Mouse (Mus musculus) left cerebral cortex, adult 2 months (tissue): ENCODE measurements around the gene 5730409E04Rik. TPM values are rescaled to one million over a fixed set of nuclear protein-coding genes. Genes with fewer than 3 reads are reported as not detected.

ENCODE experiments used
- DNase-seq, 2 experiments: peaks; one replicate each; pipeline ENCODE4 v3.0.0; 2021 to 2022; ENCODE audit warnings: low spot score in 2 of 2, mixed read lengths in 1 of 2; ENCODE audit errors: extremely low spot score in 1 of 2
- H3K27ac ChIP-seq: fragments of 200-600 bp; 2 replicates; pipeline ENCODE4 v1.8.1; 2022
- H3K4me3 ChIP-seq: fragments of 200-600 bp; 2 replicates; pipeline ENCODE4 v1.8.1; 2022
- CTCF ChIP-seq: fragments of 200-600 bp; IDR thresholded peaks from 2 replicates; pipeline ENCODE4 v1.8.1; 2022; ENCODE audit warnings: antibody characterized with exemption, mild to moderate bottlenecking, moderate library complexity
- intact Hi-C: fragments of 180-260 bp; cut with DNase I; formaldehyde crosslinking; loops from one replicate; pipeline ENCODE4 v1.15.1; 2025
- total RNA-seq, 2 experiments: library from RNA; stranded (reverse); gene quantifications; 2 replicates each; pipeline ENCODE4 v1.2.3; 2021

Gene 5730409E04Rik
- total RNA-seq, 2 experiments from 2014 or later, result 70.6 to 72.1 TPM

GRCm38 (mm10) chr4:126602445-126602762, 7.2 kb upstream of the 5730409E04Rik start:
- intact Hi-C loops, result loop anchor here (5.0 kb wide), 1 partner anchor 75 kb away; the partner anchor contains the start of gene Psmb2
- no peak for DNase-seq
- TF ChIP-seq CTCF, result no peak
- Histone ChIP-seq H3K27ac (no peak overlapping the region), H3K4me3 (no peak overlapping the region)

DNA sequence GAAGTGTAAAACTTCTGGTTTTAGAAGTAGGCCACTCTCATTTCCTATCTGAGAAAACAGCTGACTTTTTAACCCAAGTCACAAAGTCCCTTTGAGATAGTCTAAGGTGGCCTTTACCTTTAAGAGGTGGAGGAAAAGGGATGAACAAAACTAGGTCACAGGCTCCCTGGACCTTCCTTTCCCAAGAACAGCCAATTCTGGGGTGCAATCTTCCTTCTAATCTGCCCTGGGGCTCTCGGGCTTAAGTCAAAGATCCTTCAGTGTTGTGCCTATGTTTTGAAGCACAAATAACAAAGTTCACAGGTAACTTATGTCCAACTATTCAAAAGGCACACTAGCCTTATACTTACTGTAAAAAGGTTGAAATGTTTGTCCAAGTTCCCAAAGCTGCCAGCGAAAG, 5.5 kb upstream of the 5730409E04Rik start:
- Histone ChIP-seq H3K27ac (no peak overlapping the region), H3K4me3 (no peak overlapping the region)
- no peak for TF ChIP-seq CTCF
- intact Hi-C loops, result loop anchor here (5.0 kb wide), 1 partner anchor 73 kb away; the partner anchor contains the start of gene Psmb2
- no peak for DNase-seq

DNA sequence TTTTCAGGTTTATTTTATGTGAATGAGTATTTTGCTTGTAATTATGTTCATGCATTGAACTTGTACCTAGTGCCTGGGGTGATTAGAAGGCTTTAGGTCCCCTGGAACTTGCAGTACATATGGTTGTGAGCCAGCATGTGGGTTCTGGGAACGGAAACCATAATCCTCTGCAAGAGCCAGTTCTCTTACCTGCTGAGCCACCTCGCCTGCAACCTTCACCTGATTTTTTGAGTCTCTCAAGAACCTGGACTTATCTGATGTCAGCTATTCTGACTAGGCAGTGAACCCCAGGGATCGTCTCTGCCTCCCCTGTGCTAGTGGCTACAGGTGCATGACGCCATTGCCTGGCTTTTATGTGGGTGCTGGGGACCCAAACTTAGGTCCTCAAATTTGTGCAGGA, 3.9 kb upstream of the 5730409E04Rik start:
- no peak for TF ChIP-seq CTCF
- no peak for DNase-seq
- Histone ChIP-seq H3K27ac (no peak overlapping the region), H3K4me3 (no peak overlapping the region)
- intact Hi-C loops, result no loop called here

DNA sequence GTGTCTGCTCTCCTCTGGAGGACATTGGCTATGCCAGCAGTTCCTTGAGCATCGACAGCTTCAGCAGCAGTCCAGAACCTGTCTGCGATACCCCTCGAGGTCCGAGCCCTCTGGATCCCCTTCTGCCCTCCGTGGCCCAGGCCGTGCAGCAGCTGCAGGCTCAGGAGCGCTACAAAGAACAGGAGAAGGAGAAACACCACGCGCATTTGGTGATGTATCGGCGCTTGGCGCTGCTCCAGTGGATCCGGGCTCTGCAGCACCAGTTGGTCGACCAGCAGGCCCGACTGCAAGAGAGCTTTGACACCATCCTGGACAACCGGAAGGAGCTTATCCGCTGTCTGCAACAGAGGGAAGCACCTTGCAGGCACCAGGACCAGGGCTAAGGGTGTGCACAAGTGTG, 2.4 kb downstream of the 5730409E04Rik start:
- peak; percentile 11 to 24 for DNase-seq
- Histone ChIP-seq H3K4me3 (no peak overlapping the region), H3K27ac (no peak overlapping the region)
- no peak for TF ChIP-seq CTCF
- intact Hi-C loops, result no loop called here

DNA sequence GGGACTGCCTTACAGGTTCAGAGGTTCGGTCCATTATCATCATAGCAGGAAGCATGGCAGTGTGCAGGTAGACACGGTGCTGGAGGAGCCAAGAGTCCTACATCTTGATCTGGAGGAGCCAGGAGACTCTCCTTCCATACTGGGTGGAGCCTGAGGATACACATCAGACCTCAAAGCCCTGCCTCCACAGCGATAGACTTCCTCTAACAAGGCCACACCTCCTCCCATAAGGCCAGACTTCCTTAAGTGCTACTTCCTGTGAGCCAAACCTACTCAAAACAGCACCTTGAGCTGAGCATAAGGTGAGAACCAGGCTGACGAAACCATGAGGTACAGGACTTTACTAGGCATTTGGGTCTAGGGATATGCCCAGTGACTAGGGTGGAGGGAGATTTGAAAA, 6.7 kb downstream of the 5730409E04Rik start:
- H3K4me3 ChIP-seq, result no peak overlapping the region
- no peak for DNase-seq
- no peak for TF ChIP-seq CTCF
- intact Hi-C loops, result no loop called here
- no peak overlapping the region for H3K27ac ChIP-seq

- DNase-seq, result no peak
- H3K27ac ChIP-seq, result no peak overlapping the region
- intact Hi-C loops, result no loop called here
These were observed 10.2 kb downstream of the 5730409E04Rik start for GRCm38 (mm10) chr4:126619691-126620330.

DNA sequence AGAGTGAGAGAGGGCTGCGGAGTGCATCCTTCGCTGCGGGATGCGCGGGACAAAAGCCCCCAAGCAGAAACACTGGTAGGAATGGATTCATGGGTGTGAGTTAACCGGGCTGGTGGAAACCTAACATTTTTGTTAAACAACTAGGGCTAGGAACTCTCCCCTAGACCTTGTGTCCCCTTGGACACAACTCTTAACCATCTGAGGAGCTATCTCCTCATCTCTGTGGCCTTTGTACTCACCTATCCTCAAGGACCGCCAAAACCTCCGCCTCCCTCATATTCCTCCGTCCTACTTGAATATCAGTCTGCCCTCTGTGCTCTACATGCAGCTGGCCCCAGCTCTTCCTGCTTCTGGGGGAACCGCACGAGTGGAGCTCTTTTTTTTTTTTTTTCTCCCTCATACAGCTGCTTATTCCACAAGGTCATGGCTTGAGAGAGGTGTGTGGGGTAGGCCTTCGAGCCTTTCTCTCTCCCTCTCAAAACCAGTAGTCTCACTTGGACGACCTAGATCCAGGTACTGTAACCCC, 10.8 kb downstream of the 5730409E04Rik start:
- TF ChIP-seq CTCF, result no peak
- Histone ChIP-seq H3K27ac (no peak overlapping the region), H3K4me3 (no peak overlapping the region)
- intact Hi-C loops, result no loop called here
- DNase-seq, result no peak

More at GRCm38 (mm10) chr4:126619691-126620330, 10.2 kb downstream of the 5730409E04Rik start:
- no peak for TF ChIP-seq CTCF
- H3K4me3 ChIP-seq, result no peak overlapping the region

GRCm38 (mm10) chr4:126627021-126627681, 17.5 kb downstream of the 5730409E04Rik start:
- H3K4me3 ChIP-seq, result no peak overlapping the region
- intact Hi-C loops, result no loop called here
- no peak overlapping the region for H3K27ac ChIP-seq
- DNase-seq, result no peak
- TF ChIP-seq CTCF, result no peak

- intact Hi-C loops, result loop anchor here (1.0 kb wide), 1 partner anchor 109 kb away; no protein-coding TSS in a partner anchor
- peak; percentile 54 for TF ChIP-seq CTCF
- Histone ChIP-seq H3K27ac (no peak overlapping the region), H3K4me3 (no peak overlapping the region)
- DNase-seq, result no peak
These were observed 22.3 kb downstream of the 5730409E04Rik start for GRCm38 (mm10) chr4:126631922-126632321.

GRCm38 (mm10) chr4:126632668-126633067, 23.1 kb downstream of the 5730409E04Rik start:
- no peak overlapping the region for H3K4me3 ChIP-seq
- no peak overlapping the region for H3K27ac ChIP-seq
- intact Hi-C loops, result loop anchor here (1.0 kb wide), 1 partner anchor 109 kb away; no protein-coding TSS in a partner anchor
- no peak for TF ChIP-seq CTCF
- DNase-seq, result no peak

GRCm38 (mm10) chr4:126636330-126636729, 26.7 kb downstream of the 5730409E04Rik start:
- no peak overlapping the region for H3K27ac ChIP-seq
- no peak overlapping the region for H3K4me3 ChIP-seq
- DNase-seq, result no peak
- intact Hi-C loops, result no loop called here
- no peak for TF ChIP-seq CTCF

DNA sequence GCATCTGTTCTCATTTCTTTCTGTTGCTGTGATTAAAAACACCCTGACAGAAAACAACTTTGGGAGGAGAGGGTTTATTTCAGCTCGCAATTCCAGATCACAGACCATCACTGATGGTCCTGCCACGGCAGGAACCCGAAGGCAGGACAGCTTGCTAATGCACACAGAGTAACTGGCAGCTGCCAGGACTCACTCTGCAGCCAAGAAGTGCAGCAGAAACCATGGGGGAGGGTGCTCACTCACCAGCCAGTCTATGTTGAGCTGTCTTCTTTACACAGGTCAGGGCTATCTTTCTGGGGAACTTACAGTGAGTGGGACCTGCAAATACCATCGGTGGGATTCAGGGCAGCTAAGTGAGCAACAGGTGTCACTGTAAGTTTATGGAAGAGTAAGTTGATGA, 27.8 kb downstream of the 5730409E04Rik start:
- intact Hi-C loops, result no loop called here
- H3K27ac ChIP-seq, result no peak overlapping the region
- no peak for TF ChIP-seq CTCF
- DNase-seq, result no peak
- H3K4me3 ChIP-seq, result no peak overlapping the region

GRCm38 (mm10) chr4:126639339-126639738, 29.7 kb downstream of the 5730409E04Rik start:
- intact Hi-C loops, result no loop called here
- Histone ChIP-seq H3K4me3 (no peak overlapping the region), H3K27ac (no peak overlapping the region)
- no peak for TF ChIP-seq CTCF
- DNase-seq, result no peak
